Mouse (Mus musculus) thymus, adult 2 months (tissue): ENCODE results near the gene Atp2b2.

ENCODE experiments used
- CTCF ChIP-seq: fragments of 200-500 bp; IDR thresholded peaks from 2 replicates; pipeline ENCODE4 v1.5.1; 2012; ENCODE audit warnings: mild to moderate bottlenecking, control low read depth, low read length, moderate library complexity, borderline replicate concordance; ENCODE audit not compliant: control insufficient read depth, poor library complexity, insufficient read depth; ENCODE audit errors: extremely low read depth
- POLR2A ChIP-seq: fragments of 200-500 bp; IDR thresholded peaks from 2 replicates; pipeline ENCODE4 v1.6.1; 2012; ENCODE audit warnings: mild to moderate bottlenecking, low read length, control low read depth, moderate library complexity; ENCODE audit not compliant: control insufficient read depth, poor library complexity, insufficient read depth; ENCODE audit errors: extremely low read depth

DNA sequence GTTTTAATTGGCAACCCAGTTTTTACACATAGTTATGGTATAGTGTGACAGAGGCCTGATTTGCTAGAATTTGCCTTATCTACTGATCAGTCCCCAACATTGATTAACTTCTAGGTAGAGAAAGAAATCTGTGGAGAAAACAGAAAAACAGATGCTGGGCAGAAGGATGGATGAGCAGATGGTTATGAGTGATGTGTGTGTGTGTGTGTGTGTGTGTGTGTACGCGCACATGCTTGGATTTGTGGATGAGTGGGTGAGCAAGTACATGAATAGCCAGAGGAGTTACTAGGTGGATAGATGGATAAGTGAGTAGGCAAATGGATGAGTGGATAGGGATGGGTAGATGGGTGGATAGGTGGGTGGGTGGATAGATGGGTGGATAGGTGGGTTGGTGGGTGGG lies 20.7 kb upstream of the Atp2b2 start:
- TF ChIP-seq CTCF, result no peak
- TF ChIP-seq POLR2A, result no peak
